Mouse (Mus musculus) bone marrow, adult 2 months (tissue): Measurements from ENCODE around the gene Apobec2.

Experiments used
- CTCF ChIP-seq: fragments of 200-500 bp; IDR thresholded peaks from 2 replicates; pipeline ENCODE4 v1.5.1; 2011; ENCODE audit warnings: low read length, control low read depth; ENCODE audit not compliant: control insufficient read depth, insufficient read depth
- POLR2A ChIP-seq: fragments of 200-500 bp; IDR thresholded peaks from 2 replicates; pipeline ENCODE4 v1.6.1; 2011; ENCODE audit warnings: low read depth, mild to moderate bottlenecking, control low read depth, low read length, borderline replicate concordance; ENCODE audit not compliant: control insufficient read depth

- TF ChIP-seq POLR2A (no peak), CTCF (no peak)
Observed at GRCm38 (mm10) chr17:48391446-48391845, 41.3 kb downstream of the Apobec2 start.
